Mouse (Mus musculus): Measurements from ENCODE around the gene Atp2b2.

Gene Atp2b2

GRCm38 (mm10) chr6:114042332-114042731 lies at the start of gene Atp2b2:
TSS of gene Atp2b2 (minus strand) at chr6:114042613.
- DNase-seq (ENCODE audit: low read depth), result no peak

GRCm38 (mm10) chr6:114089626-114090025 lies 47.2 kb upstream of the Atp2b2 start:
- DNase-seq (ENCODE audit: low read depth), result peak; percentile 11

GRCm38 (mm10) chr6:114087106-114087505 lies 44.7 kb upstream of the Atp2b2 start:
- DNase-seq (ENCODE audit: low read depth), result no peak

DNA sequence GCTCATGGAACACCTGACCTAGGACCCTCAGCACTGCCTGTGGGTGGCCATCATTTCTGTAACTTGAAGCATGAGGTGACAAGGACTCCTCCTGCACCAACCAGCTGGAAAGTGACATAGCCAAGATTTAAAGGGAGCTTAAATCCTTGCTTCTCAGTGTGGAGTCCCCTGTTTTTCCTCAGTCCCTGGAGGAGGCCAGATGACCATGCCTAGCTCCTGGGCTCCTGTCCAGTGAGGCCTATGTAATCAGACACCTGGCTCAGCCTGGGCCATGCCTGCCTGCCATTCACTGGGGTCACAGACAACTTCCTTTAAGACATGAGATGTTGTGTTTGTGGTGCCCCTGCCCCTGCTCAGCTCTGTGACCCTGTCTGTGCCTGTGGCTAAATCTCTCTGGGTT lies 36.1 kb upstream of the Atp2b2 start:
- no peak for DNase-seq (ENCODE audit: low read depth)

- DNase-seq (ENCODE audit: low read depth), result no peak
Measured at GRCm38 (mm10) chr6:114076560-114076959, 34.1 kb upstream of the Atp2b2 start.

DNA sequence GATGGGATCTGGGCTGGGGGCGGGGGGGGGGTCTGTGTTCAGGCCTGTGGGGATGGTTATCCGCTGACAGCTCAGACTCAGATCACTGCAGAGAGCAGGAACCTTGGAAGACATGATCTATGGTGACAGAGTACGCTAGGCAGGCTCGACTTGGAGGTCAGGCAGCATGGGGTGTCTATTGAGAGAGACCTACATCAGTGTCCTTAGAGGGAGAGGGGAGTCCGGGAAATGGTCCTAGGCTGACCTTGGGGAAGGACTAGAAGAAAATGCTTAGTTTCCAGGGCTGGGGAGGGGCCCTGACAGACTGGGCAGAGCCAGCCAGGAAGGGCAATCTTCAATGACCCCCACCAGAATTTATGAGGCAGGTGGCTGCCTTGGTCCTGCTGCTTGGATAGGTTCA lies 33.6 kb upstream of the Atp2b2 start:
- DNase-seq (ENCODE audit: low read depth), result no peak

GRCm38 (mm10) chr6:114074929-114075328 lies 32.5 kb upstream of the Atp2b2 start:
- no peak for DNase-seq (ENCODE audit: low read depth)

DNA sequence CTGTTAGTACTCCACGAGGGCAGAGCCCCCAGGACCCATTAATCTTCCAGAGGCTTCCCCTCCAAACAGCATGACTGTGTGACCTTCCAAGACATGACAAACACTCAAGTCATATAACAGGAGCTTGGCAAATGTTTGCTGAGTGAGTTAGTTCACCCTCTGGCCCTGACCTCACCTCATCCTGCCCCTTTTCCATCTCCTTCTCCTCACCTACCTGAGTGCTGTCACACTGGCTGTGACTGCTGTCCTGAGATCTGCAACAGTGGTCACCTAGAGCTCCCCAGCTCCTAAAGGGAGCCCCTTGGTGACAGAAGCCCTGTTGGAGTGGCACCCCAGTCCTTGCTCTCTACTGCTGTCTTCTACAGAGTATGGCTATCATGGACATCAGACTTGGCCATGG lies 31.8 kb upstream of the Atp2b2 start:
- DNase-seq (ENCODE audit: low read depth), result no peak

DNA sequence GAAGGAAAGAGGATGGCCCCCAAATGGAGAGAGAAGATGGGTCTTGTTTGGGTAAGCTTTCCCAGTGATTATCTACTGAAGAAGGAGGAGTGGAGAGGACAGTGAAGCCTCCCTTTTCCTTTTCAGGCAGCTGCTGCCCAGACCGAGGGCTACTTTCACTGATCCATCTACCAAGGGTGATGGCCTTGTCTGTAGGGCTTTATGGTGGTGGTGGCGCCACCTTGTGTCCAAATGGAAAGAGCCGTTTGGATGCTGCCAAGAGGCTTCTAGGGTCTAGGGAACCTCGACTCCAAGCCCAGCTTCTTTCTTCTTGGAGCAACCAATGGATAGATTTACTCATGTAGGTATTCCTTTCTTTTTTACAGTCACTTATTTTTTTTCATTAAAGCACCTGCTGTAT lies 29.2 kb upstream of the Atp2b2 start:
- peak; percentile 7 for DNase-seq (ENCODE audit: low read depth)

- DNase-seq (ENCODE audit: low read depth), result no peak
Measured at GRCm38 (mm10) chr6:114063100-114063499, 20.7 kb upstream of the Atp2b2 start.

DNA sequence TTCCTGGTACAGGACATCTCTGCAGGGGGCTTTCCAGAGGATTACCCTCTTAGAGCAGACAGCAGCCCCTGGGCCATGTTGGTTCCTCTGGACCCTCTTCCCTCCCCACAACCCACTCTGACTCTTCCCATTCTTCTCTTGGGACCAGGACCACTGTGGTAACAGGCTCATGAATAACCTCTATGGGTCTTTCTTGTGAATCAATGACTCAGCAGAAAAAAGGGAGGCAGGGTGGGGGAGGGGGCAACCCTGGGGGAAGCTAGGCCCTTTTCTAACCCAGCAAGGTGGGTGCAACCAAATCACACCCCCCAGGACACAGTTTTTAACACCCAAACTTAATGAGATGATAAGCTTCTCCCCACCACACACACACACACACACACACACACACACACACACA lies 20.3 kb upstream of the Atp2b2 start:
- DNase-seq (ENCODE audit: low read depth), result no peak

- DNase-seq (ENCODE audit: low read depth), result no peak
Measured at GRCm38 (mm10) chr6:114059206-114059605, 16.8 kb upstream of the Atp2b2 start.

GRCm38 (mm10) chr6:114058030-114058808 lies 15.8 kb upstream of the Atp2b2 start:
- no peak for DNase-seq (ENCODE audit: low read depth)

DNA sequence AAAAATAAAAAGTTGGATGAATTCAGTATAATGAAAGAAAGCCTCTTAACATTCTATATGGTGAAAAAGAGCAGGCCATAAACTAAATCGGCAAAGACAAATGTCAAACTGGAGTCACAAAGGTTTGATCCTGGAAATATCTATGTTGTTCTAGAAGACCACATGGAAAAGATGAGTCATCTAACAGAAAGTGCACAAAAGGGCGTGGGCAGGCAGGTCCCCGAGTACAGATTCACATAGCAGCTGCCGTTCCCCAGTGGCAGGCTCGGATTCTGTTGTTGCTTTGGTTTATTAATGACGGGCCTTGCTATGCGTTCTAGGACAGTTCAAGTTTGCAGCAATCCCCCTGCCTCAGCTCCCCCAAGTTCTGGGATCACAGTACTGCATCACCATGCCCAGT lies 12.9 kb upstream of the Atp2b2 start:
- DNase-seq (ENCODE audit: low read depth), result no peak

GRCm38 (mm10) chr6:114044962-114045361 lies 2.5 kb upstream of the Atp2b2 start:
- DNase-seq (ENCODE audit: low read depth), result no peak

GRCm38 (mm10) chr6:114042836-114043235 lies 423 bp upstream of the Atp2b2 start:
- DNase-seq (ENCODE audit: low read depth), result no peak

- no peak for DNase-seq (ENCODE audit: low read depth)
Measured at GRCm38 (mm10) chr6:114041911-114042284, 515 bp downstream of the Atp2b2 start.

DNA sequence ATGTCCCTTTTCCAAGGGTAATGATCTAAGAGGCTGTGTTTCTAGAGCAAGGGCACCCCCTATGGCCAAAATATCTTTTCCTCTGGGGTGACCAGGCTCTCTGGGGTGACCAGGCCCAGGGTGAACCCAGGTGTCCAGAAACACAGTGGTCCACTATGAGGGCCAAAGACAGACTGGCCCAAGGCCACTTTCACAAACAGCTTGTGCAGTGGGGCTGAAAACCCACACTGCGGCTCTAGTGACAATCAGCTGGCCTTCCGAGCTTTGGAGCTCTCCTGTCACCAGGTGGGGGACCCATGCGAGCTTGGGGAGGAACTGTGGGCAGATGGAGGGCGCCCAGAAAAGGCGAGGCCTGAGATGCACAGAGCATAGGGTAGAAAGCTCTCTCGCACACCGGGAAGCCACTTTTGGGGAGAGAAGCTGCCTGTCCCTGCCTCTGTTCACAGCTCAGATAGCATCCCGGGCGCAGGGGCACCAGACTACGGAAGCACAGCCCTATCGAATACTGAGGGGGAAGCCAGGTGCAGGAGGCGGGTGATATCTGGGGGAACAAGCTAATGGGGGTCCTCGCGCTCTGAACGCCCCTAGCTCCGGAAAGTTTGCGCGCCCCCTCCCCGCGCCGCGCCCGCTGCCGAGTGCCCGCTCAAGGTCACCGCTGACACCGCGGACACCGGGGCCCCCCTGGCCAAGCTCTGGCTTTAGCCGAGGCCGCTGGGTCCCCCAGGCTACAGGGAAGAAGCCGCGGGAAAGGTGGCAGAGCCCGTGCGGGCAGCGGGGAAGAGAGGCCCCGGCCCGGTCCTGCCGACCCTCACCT lies 1.1 kb downstream of the Atp2b2 start:
- no peak for DNase-seq (ENCODE audit: low read depth)

- DNase-seq (ENCODE audit: low read depth), result no peak
Measured at GRCm38 (mm10) chr6:114035704-114036103, 6.7 kb downstream of the Atp2b2 start.

- no peak for DNase-seq (ENCODE audit: low read depth)
Measured at GRCm38 (mm10) chr6:114032822-114033221, 9.6 kb downstream of the Atp2b2 start.

GRCm38 (mm10) chr6:114023794-114024193 lies 18.6 kb downstream of the Atp2b2 start:
- DNase-seq (ENCODE audit: low read depth), result no peak

DNA sequence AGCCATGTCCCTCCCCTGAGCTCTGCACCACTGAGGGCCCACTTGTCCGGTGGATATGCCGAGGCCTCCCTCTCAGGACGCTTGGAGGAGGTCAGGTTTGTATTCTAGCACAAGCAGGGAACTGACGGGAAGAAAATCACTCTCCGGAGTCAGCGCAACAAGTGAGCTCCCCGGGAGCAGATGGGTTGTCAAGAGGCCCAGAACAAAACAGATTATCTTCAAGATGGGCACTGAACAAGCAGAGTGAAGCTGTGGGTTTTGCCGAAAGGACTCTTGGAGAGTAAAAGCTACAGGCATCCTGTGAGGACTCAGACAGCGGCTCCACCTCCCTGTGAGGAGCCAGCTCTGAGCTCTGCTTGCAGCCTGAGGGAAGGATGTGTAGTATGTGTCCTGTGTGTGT lies 20.3 kb downstream of the Atp2b2 start:
- no peak for DNase-seq (ENCODE audit: low read depth)

GRCm38 (mm10) chr6:114013801-114014200 lies 28.6 kb downstream of the Atp2b2 start:
- no peak for DNase-seq (ENCODE audit: low read depth)

All from fibroblast of lung, adult 2 months (primary cell).